Mouse (Mus musculus): Measurements from ENCODE around the gene Stt3a. TPM values are rescaled to one million over a fixed set of nuclear protein-coding genes. Genes with fewer than 3 reads are reported as not detected.

Gene Stt3a
- polyA plus RNA-seq, 1 experiment from 2014 or later: 93.0 TPM

- Histone ChIP-seq H3K27me3 (replicated peaks) (no peaks in the 10 kb centered on the region), H3K9ac (replicated peaks) (no peak overlapping the region), H3K36me3 (peaks cover 31% of the 10 kb centered on the region), H3K4me3 (replicated peaks) (no peak overlapping the region), H3K4me2 (no peak overlapping the region), H3K27ac (replicated peaks) (no peak overlapping the region), H3K9me3 (replicated peaks) (no peaks in the 10 kb centered on the region), H3K4me1 (peaks cover 29% of the 10 kb centered on the region)
- WGBS: 67% methylated on average over 2 of the region's 2 CpGs
- no peak for ATAC-seq (ENCODE audit: low FRiP score)
These were observed 27.0 kb upstream of the Stt3a start for GRCm38 (mm10) chr9:36794487-36794886.

- Histone ChIP-seq H3K27me3 (replicated peaks) (no peaks in the 10 kb centered on the region), H3K36me3 (peaks cover 51% of the 10 kb centered on the region), H3K4me2 (no peak overlapping the region), H3K4me1 (peaks cover 25% of the 10 kb centered on the region), H3K9me3 (replicated peaks) (no peaks in the 10 kb centered on the region), H3K27ac (replicated peaks) (no peak overlapping the region), H3K9ac (replicated peaks) (no peak overlapping the region), H3K4me3 (replicated peaks) (no peak overlapping the region)
- 98% methylated on average over 3 of the region's 3 CpGs for WGBS
- ATAC-seq (ENCODE audit: low FRiP score): no peak
These were observed 24.7 kb upstream of the Stt3a start for GRCm38 (mm10) chr9:36792191-36792590.

- Histone ChIP-seq H3K27ac (replicated peaks) (no peak overlapping the region), H3K4me1 (no peaks in the 10 kb centered on the region), H3K9me3 (replicated peaks) (no peaks in the 10 kb centered on the region), H3K9ac (replicated peaks) (no peak overlapping the region), H3K36me3 (peaks cover 78% of the 10 kb centered on the region), H3K4me2 (no peak overlapping the region), H3K27me3 (replicated peaks) (no peaks in the 10 kb centered on the region), H3K4me3 (replicated peaks) (no peak overlapping the region)
- WGBS: 88% methylated on average over 2 of the region's 2 CpGs
- no peak for ATAC-seq (ENCODE audit: low FRiP score)
These were observed 16.4 kb upstream of the Stt3a start for GRCm38 (mm10) chr9:36783921-36784320.

DNA sequence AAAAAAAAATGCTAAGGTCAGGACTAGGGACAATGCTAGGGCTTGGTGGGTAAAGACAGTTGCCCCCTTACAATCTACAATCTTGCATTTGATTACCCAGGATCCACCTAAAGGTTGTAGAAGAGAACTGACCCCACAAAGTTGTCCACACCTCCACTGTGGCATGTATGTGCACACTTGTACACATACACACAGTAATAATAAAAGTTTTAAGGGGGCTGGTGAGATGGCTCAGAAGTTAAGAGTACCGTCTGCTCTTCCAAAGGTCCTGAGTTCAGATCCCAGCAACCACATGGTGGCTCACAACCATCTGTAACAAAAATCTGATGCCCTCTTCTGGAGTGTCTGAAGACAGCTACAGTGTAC, 1.6 kb upstream of the Stt3a start:
- Histone ChIP-seq H3K4me3 (replicated peaks) (peak overlapping the region; percentile 98), H3K27ac (replicated peaks) (0 out of 2 replicates have a peak overlapping the region, but pooled peaks have one; percentile 91), H3K4me2 (peak overlapping the region; percentile 91), H3K9ac (replicated peaks) (peak overlapping the region; percentile 83; the same call in 1 of the 2 replicates), H3K4me1 (peaks cover 21% of the 10 kb centered on the region), H3K9me3 (replicated peaks) (no peaks in the 10 kb centered on the region), H3K36me3 (peaks cover 2% of the 10 kb centered on the region), H3K27me3 (replicated peaks) (no peaks in the 10 kb centered on the region)
- WGBS: 97% methylated on average over 1 of the region's 1 CpGs
- no peak for ATAC-seq (ENCODE audit: low FRiP score)

DNA sequence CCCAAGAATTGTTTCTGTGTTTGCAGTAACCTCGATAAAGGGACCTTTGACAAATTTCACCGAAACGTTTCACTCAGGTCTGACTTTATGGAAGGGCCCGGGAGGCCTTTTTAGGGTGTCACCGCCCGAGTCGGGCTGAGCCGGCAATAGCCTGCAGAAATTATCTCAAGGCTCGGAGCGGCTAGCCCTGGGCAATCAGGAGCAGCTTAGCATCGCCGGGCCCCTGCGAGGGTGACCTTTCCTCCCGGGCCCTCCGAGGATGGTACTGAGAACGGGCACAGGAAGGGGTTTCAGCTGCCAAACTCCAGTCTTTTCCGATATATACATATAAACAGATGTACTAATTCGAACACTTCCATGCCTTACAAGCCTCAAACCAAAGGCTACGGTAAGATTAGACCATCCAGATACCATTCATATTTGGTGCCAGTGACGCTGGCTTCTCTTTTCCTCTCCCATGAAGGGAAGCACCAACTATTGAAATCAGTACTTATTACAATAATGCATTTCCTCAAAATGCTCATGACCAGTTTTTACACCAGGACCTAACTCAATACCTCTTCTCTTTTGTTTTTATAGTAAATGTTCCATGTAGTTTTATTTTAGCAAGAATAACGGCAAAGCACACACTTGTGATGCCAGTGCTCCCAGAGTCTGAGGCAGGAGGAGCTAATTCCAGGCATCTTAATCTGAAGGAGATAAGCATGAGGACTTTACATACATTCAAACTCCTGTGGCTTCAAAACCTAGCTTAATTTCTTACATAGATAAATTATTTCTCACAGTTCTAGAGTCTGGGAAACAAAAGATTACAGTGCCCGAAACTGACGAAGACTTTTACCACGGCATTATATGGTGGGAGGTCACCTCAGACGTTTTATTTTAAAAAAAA, 923 bp upstream of the Stt3a start:
- no peaks in the 10 kb centered on the region for H3K27me3 ChIP-seq (replicated peaks)
- H3K9me3 ChIP-seq (replicated peaks): no peaks in the 10 kb centered on the region
- H3K36me3 ChIP-seq: peaks cover 7% of the 10 kb centered on the region
- peak overlapping the region; percentile 91 for H3K27ac ChIP-seq (replicated peaks)
- ATAC-seq (ENCODE audit: low FRiP score): peak; percentile 22; the same call in 1 of the 2 replicates
- peak overlapping the region; percentile 91 for H3K4me2 ChIP-seq
- H3K4me3 ChIP-seq (replicated peaks): peak overlapping the region; percentile 98
- H3K4me1 ChIP-seq: peaks cover 21% of the 10 kb centered on the region
- WGBS: 14% methylated on average over 25 of the region's 25 CpGs
- peak overlapping the region; percentile 83 for H3K9ac ChIP-seq (replicated peaks)

DNA sequence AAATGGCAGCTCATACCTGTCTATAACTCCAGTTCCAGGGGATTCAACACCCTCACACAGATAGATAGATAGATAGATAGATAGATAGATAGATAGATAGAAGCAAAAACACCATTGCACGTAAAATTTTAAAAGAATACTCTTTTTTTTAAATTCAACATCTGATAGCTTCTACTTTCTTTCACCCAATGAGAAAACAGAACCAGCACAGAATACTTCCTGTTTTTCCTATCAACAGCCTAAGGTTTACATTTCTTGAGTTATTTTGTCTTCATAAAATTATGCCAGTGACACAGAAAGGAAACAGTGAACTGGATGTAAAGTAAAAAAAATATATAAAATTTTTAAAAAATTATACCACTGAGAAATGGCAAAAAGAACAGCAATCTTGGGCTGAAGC, 3.1 kb downstream of the Stt3a start:
- 98% methylated on average over 1 of the region's 1 CpGs for WGBS

GRCm38 (mm10) chr9:36727034-36727755, 40.3 kb downstream of the Stt3a start, which contains the start of gene Chek1:
Chek1 (minus strand) TSS chr9:36727065.
- Histone ChIP-seq H3K9me3 (replicated peaks) (no peaks in the 10 kb centered on the region), H3K9ac (replicated peaks) (peak within 1 kb of the TSS; percentile 74), H3K4me2 (peak within 1 kb of the TSS; percentile 100), H3K4me1 (peaks cover 20% of the 10 kb centered on the region), H3K27ac (replicated peaks) (peak within 1 kb of the TSS; percentile 90), H3K27me3 (replicated peaks) (no peaks in the 10 kb centered on the region), H3K4me3 (replicated peaks) (peak within 1 kb of the TSS; percentile 70), H3K36me3 (peaks cover 4% of the 10 kb centered on the region)
- 9% methylated on average over 12 of the region's 12 CpGs for WGBS
- no peak for ATAC-seq (ENCODE audit: low FRiP score)

More for the DNA sequence above, 3.1 kb downstream of the Stt3a start:
- Histone ChIP-seq H3K27ac (replicated peaks) (no peak overlapping the region), H3K9me3 (replicated peaks) (no peaks in the 10 kb centered on the region), H3K4me3 (replicated peaks) (no peak overlapping the region), H3K9ac (replicated peaks) (no peak overlapping the region), H3K27me3 (replicated peaks) (no peaks in the 10 kb centered on the region), H3K4me1 (peaks cover 21% of the 10 kb centered on the region), H3K4me2 (no peak overlapping the region), H3K36me3 (peaks cover 23% of the 10 kb centered on the region)
- ATAC-seq (ENCODE audit: low FRiP score): no peak

DNA sequence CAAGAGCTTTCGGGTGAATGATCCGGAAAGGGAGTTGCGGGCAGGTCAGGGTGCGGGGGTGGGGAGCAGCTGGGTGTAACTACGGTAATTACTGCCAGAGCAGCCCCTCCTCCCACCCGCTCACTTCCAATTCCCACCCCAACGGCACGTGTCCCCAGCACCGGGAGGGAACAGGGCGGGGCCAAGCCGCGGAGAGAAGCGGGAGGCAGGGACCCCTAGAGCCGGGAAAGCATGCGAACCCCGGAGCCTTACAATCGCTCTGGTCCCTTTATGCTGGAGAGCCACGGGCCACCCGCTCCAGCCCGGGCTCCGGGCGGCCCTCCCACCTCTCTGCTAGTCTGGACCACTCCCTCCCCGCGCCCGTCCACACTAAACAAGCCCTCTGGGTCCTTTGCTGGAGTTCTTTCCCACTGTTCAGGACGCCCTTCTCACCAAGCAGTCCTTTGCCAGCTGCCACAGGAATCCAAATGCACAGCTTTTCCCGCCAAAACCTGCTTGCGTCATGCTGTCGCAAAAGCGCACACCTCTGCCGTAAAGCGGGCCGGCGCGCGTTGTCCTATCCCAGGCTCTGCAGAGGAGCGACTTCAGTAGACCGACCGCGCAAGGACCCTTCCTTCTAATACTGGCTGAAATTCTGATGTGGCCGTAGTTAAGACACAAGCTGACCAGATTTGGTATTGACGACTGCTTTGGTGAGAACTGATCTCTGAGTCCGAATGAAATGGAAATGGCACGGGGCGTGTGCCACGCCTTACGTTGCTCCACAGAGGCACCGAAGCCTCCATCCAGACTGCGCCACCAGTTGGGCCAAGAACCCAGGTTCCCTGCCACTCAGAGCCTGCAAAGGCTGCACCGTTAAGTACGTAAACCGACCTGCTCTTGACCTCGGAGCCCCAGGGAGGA, 41.1 kb downstream of the Stt3a start:
- ATAC-seq (ENCODE audit: low FRiP score): peak; percentile 95
- Histone ChIP-seq H3K27me3 (replicated peaks) (no peaks in the 10 kb centered on the region), H3K27ac (replicated peaks) (peak overlapping the region; percentile 90), H3K4me1 (peaks cover 20% of the 10 kb centered on the region), H3K9ac (replicated peaks) (peak overlapping the region; percentile 74), H3K4me2 (peak overlapping the region; percentile 100), H3K9me3 (replicated peaks) (no peaks in the 10 kb centered on the region), H3K4me3 (replicated peaks) (peak overlapping the region; percentile 70), H3K36me3 (peaks cover 7% of the 10 kb centered on the region; the same call in 1 of the 2 replicates)
- under 1% methylated on average over 53 of the region's 53 CpGs for WGBS

- H3K4me2 ChIP-seq: no peak overlapping the region
- no peak overlapping the region for H3K9ac ChIP-seq (replicated peaks)
- no peaks in the 10 kb centered on the region for H3K27me3 ChIP-seq (replicated peaks)
- H3K4me1 ChIP-seq: no peaks in the 10 kb centered on the region
- no peak overlapping the region for H3K4me3 ChIP-seq (replicated peaks)
- no peaks in the 10 kb centered on the region for H3K9me3 ChIP-seq (replicated peaks)
- no peak for ATAC-seq (ENCODE audit: low FRiP score)
- WGBS: 82% methylated on average over 3 of the region's 3 CpGs
- H3K27ac ChIP-seq (replicated peaks): no peak overlapping the region
- 0 out of 2 replicates have a peak, but pooled peaks cover 9% of the 10 kb centered on the region for H3K36me3 ChIP-seq
These were observed 50.9 kb downstream of the Stt3a start for GRCm38 (mm10) chr9:36716624-36717023.

DNA sequence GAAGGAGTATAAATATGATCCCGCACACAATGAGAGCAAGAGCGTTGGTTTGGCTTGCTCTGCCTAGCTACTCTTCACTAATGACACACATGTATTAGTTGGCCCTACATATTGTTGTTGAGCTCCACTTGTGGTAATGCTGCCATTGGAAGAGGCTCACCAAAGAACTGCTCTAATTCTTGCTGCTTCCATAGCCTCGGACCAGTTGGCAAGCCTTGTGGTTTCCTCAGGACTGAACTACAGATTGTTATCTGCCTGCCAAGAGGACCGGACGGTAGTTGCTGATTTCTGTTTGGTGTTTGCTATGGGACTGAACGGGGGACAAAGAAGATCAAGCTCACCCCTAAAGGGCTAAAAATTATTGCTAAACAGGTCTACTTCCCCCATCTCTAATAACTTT, 60.2 kb downstream of the Stt3a start:
- H3K9me3 ChIP-seq (replicated peaks): no peaks in the 10 kb centered on the region
- H3K4me1 ChIP-seq: no peaks in the 10 kb centered on the region
- H3K4me3 ChIP-seq (replicated peaks): no peak overlapping the region
- H3K9ac ChIP-seq (replicated peaks): no peak overlapping the region
- no peak overlapping the region for H3K27ac ChIP-seq (replicated peaks)
- H3K27me3 ChIP-seq (replicated peaks): no peaks in the 10 kb centered on the region
- no peak overlapping the region for H3K4me2 ChIP-seq
- peaks cover 2% of the 10 kb centered on the region for H3K36me3 ChIP-seq
- no peak for ATAC-seq (ENCODE audit: low FRiP score)
- 96% methylated on average over 6 of the region's 6 CpGs for WGBS

GRCm38 (mm10) chr9:36705923-36706322, 61.6 kb downstream of the Stt3a start:
- Histone ChIP-seq H3K4me3 (replicated peaks) (no peak overlapping the region), H3K4me2 (no peak overlapping the region), H3K27ac (replicated peaks) (no peak overlapping the region), H3K9me3 (replicated peaks) (no peaks in the 10 kb centered on the region), H3K36me3 (peaks cover 2% of the 10 kb centered on the region), H3K9ac (replicated peaks) (no peak overlapping the region), H3K27me3 (replicated peaks) (no peaks in the 10 kb centered on the region), H3K4me1 (no peaks in the 10 kb centered on the region)
- 88% methylated on average over 3 of the region's 3 CpGs for WGBS
- no peak for ATAC-seq (ENCODE audit: low FRiP score)
